Mouse (Mus musculus) heart, adult 2 months (tissue): ENCODE measurements at regions not wholly inside any gene's neighbourhood (a gene's known extent, or its start where the extent isn't known, plus 50 kb on each side); places are given as distances from the start of the nearest gene placed in this dataset.

ENCODE experiments used
- DNase-seq, 2 experiments: peaks; one replicate each; pipeline ENCODE4 v3.0.0; 2021
- H3K27ac ChIP-seq: fragments of 200-600 bp; 2 replicates; pipeline ENCODE4 v1.8.1; 2022
- H3K27me3 ChIP-seq: fragments of 200-500 bp; 2 replicates; pipeline ENCODE4 v1.6.1; 2012; ENCODE audit warnings: mild to moderate bottlenecking, low read length, inconsistent platforms, mixed read lengths; ENCODE audit not compliant: control insufficient read depth, insufficient read depth
- H3K36me3 ChIP-seq: fragments of 200-500 bp; 2 replicates; pipeline ENCODE4 v1.6.1; 2012; ENCODE audit warnings: low read length, inconsistent platforms; ENCODE audit not compliant: control insufficient read depth, insufficient read depth
- H3K4me1 ChIP-seq: fragments of 200-500 bp; 2 replicates; pipeline ENCODE4 v1.6.1; 2011; ENCODE audit warnings: low read length; ENCODE audit not compliant: control insufficient read depth, insufficient read depth
- H3K4me3 ChIP-seq: fragments of 200-600 bp; 2 replicates; pipeline ENCODE4 v1.8.1; 2022
- H3K79me2 ChIP-seq: fragments of 200-500 bp; replicated peaks from 2 replicates; pipeline ENCODE4 v1.6.1; 2012; ENCODE audit warnings: mild to moderate bottlenecking, inconsistent platforms, low read length, moderate library complexity, mixed read lengths; ENCODE audit not compliant: control insufficient read depth, insufficient read depth
- H3K9ac ChIP-seq: fragments of 200-500 bp; 2 replicates; pipeline ENCODE4 v1.6.1; 2012; ENCODE audit warnings: low read depth, mild to moderate bottlenecking, control low read depth, inconsistent platforms, low read length, mixed read lengths
- CTCF ChIP-seq: fragments of 200-600 bp; IDR thresholded peaks from 2 replicates; pipeline ENCODE4 v1.8.1; 2022; ENCODE audit warnings: antibody characterized with exemption, mild to moderate bottlenecking, moderate library complexity
- EP300 ChIP-seq: fragments of 200-500 bp; IDR thresholded peaks from 2 replicates; pipeline ENCODE4 v1.6.1; 2011; ENCODE audit warnings: low read depth, low read length, control low read depth; ENCODE audit not compliant: insufficient read depth
- POLR2A ChIP-seq: fragments of 200-500 bp; IDR thresholded peaks from 2 replicates; pipeline ENCODE4 v1.6.1; 2011; ENCODE audit warnings: mild to moderate bottlenecking, low read depth, low read length, control low read depth; ENCODE audit not compliant: insufficient read depth
- WGBS: fragments of 180-500 bp; shearing (Covaris S2); methylation state at CpG from one replicate; pipeline ENCODE4 v1.1.7; 2018; 5-methylcytosine and 5-hydroxymethylcytosine counted together
- intact Hi-C: fragments of 180-260 bp; cut with DNase I; formaldehyde crosslinking; loops from one replicate; pipeline ENCODE4 v1.15.1; 2025

- Histone ChIP-seq H3K79me2 (no peaks in the 10 kb centered on the region), H3K4me3 (no peak overlapping the region), H3K4me1 (no peaks in the 10 kb centered on the region), H3K36me3 (no peaks in the 10 kb centered on the region), H3K9ac (no peak overlapping the region), H3K27me3 (peaks cover 2% of the 10 kb centered on the region; the same call in 1 of the 2 replicates), H3K27ac (no peak overlapping the region)
- 100% methylated on average over 1 of the region's 1 CpGs for WGBS
- intact Hi-C loops = no loop called here
- DNase-seq = no peak
- no peak for TF ChIP-seq CTCF
- no peak for TF ChIP-seq POLR2A
Observed at GRCm38 (mm10) chr10:120726369-120726768, 172.5 kb downstream of the Msrb3 start.

- no peak for DNase-seq
- no peak overlapping the region for H3K27ac ChIP-seq
- no peak overlapping the region for H3K4me3 ChIP-seq
- H3K36me3 ChIP-seq = no peaks in the 10 kb centered on the region
- no peak overlapping the region for H3K9ac ChIP-seq
- H3K79me2 ChIP-seq = no peaks in the 10 kb centered on the region
- TF ChIP-seq CTCF (no peak), POLR2A (no peak), EP300 (no peak)
- no peaks in the 10 kb centered on the region for H3K4me1 ChIP-seq
- intact Hi-C loops = no loop called here
- H3K27me3 ChIP-seq = peaks cover 2% of the 10 kb centered on the region; the same call in 1 of the 2 replicates
- WGBS = 11% methylated on average over 15 of the region's 15 CpGs
Observed at GRCm38 (mm10) chr10:120721956-120722532, 176.9 kb downstream of the Msrb3 start.

GRCm38 (mm10) chr10:120720981-120721380 lies 177.9 kb downstream of the Msrb3 start:
- 74% methylated on average over 3 of the region's 3 CpGs for WGBS
- no peak overlapping the region for H3K27ac ChIP-seq
- H3K4me1 ChIP-seq = no peaks in the 10 kb centered on the region
- TF ChIP-seq POLR2A (no peak), CTCF (no peak), EP300 (no peak)
- intact Hi-C loops = no loop called here
- no peaks in the 10 kb centered on the region for H3K36me3 ChIP-seq
- no peak overlapping the region for H3K9ac ChIP-seq
- no peak overlapping the region for H3K4me3 ChIP-seq
- peaks cover 2% of the 10 kb centered on the region; the same call in 1 of the 2 replicates for H3K27me3 ChIP-seq
- no peaks in the 10 kb centered on the region for H3K79me2 ChIP-seq
- no peak for DNase-seq

GRCm38 (mm10) chr10:120720061-120720460 lies 178.8 kb downstream of the Msrb3 start:
- intact Hi-C loops = no loop called here
- Histone ChIP-seq H3K36me3 (no peaks in the 10 kb centered on the region), H3K4me1 (no peaks in the 10 kb centered on the region), H3K79me2 (no peaks in the 10 kb centered on the region), H3K27ac (no peak overlapping the region), H3K4me3 (no peak overlapping the region), H3K9ac (no peak overlapping the region), H3K27me3 (peaks cover 2% of the 10 kb centered on the region; the same call in 1 of the 2 replicates)
- WGBS = 52% methylated on average over 3 of the region's 3 CpGs
- DNase-seq = no peak
- TF ChIP-seq CTCF = no peak
- TF ChIP-seq EP300 = no peak

- Histone ChIP-seq H3K9ac (no peak overlapping the region), H3K4me1 (no peaks in the 10 kb centered on the region), H3K79me2 (no peaks in the 10 kb centered on the region), H3K36me3 (no peaks in the 10 kb centered on the region), H3K4me3 (no peak overlapping the region), H3K27ac (no peak overlapping the region), H3K27me3 (peaks cover 2% of the 10 kb centered on the region; the same call in 1 of the 2 replicates)
- intact Hi-C loops = no loop called here
- TF ChIP-seq CTCF (no peak), POLR2A (no peak), EP300 (no peak)
- peak in 1 of 2 experiments; percentile 21 for DNase-seq
- 19% methylated on average over 11 of the region's 11 CpGs for WGBS
Observed at GRCm38 (mm10) chr10:120717159-120717567, 181.7 kb downstream of the Msrb3 start.

GRCm38 (mm10) chr10:120716391-120716790 lies 182.5 kb downstream of the Msrb3 start:
- intact Hi-C loops = no loop called here

More at GRCm38 (mm10) chr10:120716391-120716790, 182.5 kb downstream of the Msrb3 start:
- Histone ChIP-seq H3K9ac (no peak overlapping the region), H3K27me3 (no peaks in the 10 kb centered on the region), H3K36me3 (no peaks in the 10 kb centered on the region), H3K4me1 (no peaks in the 10 kb centered on the region), H3K27ac (no peak overlapping the region), H3K4me3 (no peak overlapping the region), H3K79me2 (no peaks in the 10 kb centered on the region)
- no peak for TF ChIP-seq POLR2A
- TF ChIP-seq EP300 = no peak
- TF ChIP-seq CTCF = no peak
- no peak for DNase-seq
- WGBS = 75% methylated on average over 6 of the region's 6 CpGs
